Mouse (Mus musculus): ENCODE measurements around the gene Osbp2. TPM values are rescaled to one million over a fixed set of nuclear protein-coding genes. Genes with fewer than 3 reads are reported as not detected.

Osbp2 gene
- total and polyA plus RNA-seq, 3 experiments, result 2.2 to 3.7 (median 2.2) TPM

Other genes with a start within 250 kb of the Osbp2 start
- gene Morc2a, start 214.7 kb downstream of the Osbp2 start, total RNA-seq (2021), result 10 to 100 TPM; 33.4 to 39.0 TPM
- gene Morc2a, start 214.7 kb downstream of the Osbp2 start, polyA plus RNA-seq (2012; rRNA removed), result 6.8 and 7.3 TPM in 2 replicates
- under 1 TPM; 0.55 to 0.93 TPM for gene 4921536K21Rik, start 31.2 kb upstream of the Osbp2 start, total RNA-seq (2021)
- gene 4921536K21Rik, start 31.2 kb upstream of the Osbp2 start, polyA plus RNA-seq (2012; rRNA removed), result 0.08 and 0.32 TPM in 2 replicates
- gene Dusp18, start 31.3 kb upstream of the Osbp2 start, total RNA-seq (2021), result 1 to 10 TPM; 3.9 to 9.4 TPM
- 2.7 and 3.9 TPM in 2 replicates for gene Dusp18, start 31.3 kb upstream of the Osbp2 start, polyA plus RNA-seq (2012; rRNA removed)
- 10 to 100 TPM in 1 of 2 experiments, 1 to 10 TPM in 1; 3.1 to 13.5 TPM for gene Slc35e4, start 50.8 kb upstream of the Osbp2 start, total RNA-seq (2021)
- gene Slc35e4, start 50.8 kb upstream of the Osbp2 start, polyA plus RNA-seq (2012; rRNA removed), result 13.9 and 19.3 TPM in 2 replicates
- gene Tcn2, start 68.3 kb upstream of the Osbp2 start, total RNA-seq (2021), result 100 to 1,000 TPM; 141 TPM
- gene Tcn2, start 68.3 kb upstream of the Osbp2 start, polyA plus RNA-seq (2012; rRNA removed), result 147 and 160 TPM in 2 replicates
- gene Pes1, start 100.1 kb upstream of the Osbp2 start, total RNA-seq (2021), result 10 to 100 TPM; 62.1 to 73.2 TPM
- 29.7 and 38.6 TPM in 2 replicates for gene Pes1, start 100.1 kb upstream of the Osbp2 start, polyA plus RNA-seq (2012; rRNA removed)
- gene 4930556J24Rik, start 112.9 kb upstream of the Osbp2 start, total RNA-seq (2021), result not detected
- not detected in 2 replicates for gene 4930556J24Rik, start 112.9 kb upstream of the Osbp2 start, polyA plus RNA-seq (2012; rRNA removed)
- under 1 TPM in 1 of 2 experiments, not detected in 1; 0.21 TPM for gene Gal3st1, start 119.7 kb upstream of the Osbp2 start, total RNA-seq (2021)
- 0.63 and 0.79 TPM in 2 replicates for gene Gal3st1, start 119.7 kb upstream of the Osbp2 start, polyA plus RNA-seq (2012; rRNA removed)
- gene Sec14l4, start 167.6 kb upstream of the Osbp2 start, total RNA-seq (2021), result 1 to 10 TPM; 3.2 to 7.2 TPM
- 1.2 and 1.7 TPM in 2 replicates for gene Sec14l4, start 167.6 kb upstream of the Osbp2 start, polyA plus RNA-seq (2012; rRNA removed)
- not detected for gene Sec14l3, start 200.9 kb upstream of the Osbp2 start, total RNA-seq (2021)
- gene Sec14l3, start 200.9 kb upstream of the Osbp2 start, polyA plus RNA-seq (2012; rRNA removed), result 0.10 TPM in 1 of 2 replicates, not detected in the other
- gene Mtfp1, start 231.5 kb upstream of the Osbp2 start, total RNA-seq (2021), result 10 to 100 TPM; 19.3 to 24.2 TPM
- gene Mtfp1, start 231.5 kb upstream of the Osbp2 start, polyA plus RNA-seq (2012; rRNA removed), result 40.4 and 43.8 TPM in 2 replicates

Measured in adrenal gland, adult 2 months (tissue).